Mouse (Mus musculus) mouse trophoblast stem cell (cell line): ENCODE measurements around the gene Rabl6.

Experiments used
- in situ Hi-C, 2 experiments: fragments of 300-500 bp; cut with MseI, MboI; formaldehyde crosslinking; loops; 2 replicates in 1 of 2; 3 replicates in 1 of 2; pipeline ENCODE4 v1.15.1; 2025

The Rabl6 gene

DNA sequence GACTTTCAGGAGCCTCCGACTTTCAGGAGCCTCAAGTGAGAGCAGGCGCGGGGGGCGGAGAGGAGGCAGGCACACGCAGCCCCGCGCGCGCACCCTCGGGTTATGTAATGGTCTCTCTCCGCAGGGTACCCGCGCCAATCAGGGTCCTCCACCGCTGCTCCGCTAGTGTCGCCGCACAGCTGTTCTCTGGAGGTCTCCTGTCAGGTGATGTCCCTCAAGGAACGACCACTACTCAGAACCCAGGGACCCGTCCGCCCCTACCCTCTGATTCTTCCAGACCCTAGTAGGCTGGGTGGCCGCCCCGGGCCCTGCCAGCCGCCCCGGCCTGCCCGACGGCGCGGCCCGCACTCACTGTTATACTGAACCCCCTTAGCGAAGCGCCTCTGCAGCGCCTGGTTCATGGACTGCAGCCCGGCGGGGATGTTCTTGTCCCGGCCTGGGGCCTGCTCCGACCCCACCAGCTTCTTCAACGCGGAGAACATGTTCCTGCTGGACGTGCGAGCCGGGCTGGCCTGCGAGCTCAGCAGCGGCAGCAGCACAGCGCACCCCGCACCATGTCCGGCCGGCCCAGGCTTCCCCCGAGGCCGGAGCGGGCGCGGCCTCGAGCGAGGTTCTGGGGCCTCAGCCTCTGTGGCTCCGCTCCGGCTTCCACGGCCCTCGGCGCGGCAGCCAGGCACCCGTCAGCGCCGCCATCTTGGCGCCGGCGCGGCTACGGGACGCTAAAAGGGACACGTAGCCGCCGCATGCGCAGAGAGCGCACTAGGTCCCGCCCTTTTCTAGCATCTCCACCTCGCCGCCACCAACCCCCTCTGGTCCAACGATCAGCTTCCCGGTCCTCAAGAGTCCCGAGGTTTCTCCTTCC lies at the start of gene Rabl6:
TSS of gene Rabl6 (minus strand) at position 761 of the 862 bp plus-strand sequence.
- in situ Hi-C loops = no loop called here

DNA sequence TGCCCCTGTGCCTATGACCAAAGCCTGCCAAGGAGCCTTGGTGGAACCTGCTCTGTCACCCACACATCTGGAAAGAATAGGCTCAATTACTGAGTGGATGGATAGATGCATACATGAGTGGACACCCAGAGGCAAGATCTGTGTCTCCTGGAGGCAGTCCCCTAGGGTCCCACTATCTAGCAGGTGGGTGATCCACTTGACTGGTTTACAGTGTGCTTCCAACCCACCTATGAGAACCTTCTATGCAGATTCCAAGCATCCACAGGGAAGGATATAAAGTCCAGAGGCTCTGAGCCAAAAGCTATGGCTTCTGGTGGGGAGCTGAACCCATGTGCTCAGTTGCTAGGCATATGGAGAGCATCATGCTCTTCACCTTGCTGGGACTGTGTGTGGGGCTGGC lies 49.3 kb upstream of the Rabl6 start, which contains the start of gene Lcn5:
TSS of gene Lcn5 (plus strand) at position 301 of the 400 bp plus-strand sequence.
- in situ Hi-C loops = no loop called here

DNA sequence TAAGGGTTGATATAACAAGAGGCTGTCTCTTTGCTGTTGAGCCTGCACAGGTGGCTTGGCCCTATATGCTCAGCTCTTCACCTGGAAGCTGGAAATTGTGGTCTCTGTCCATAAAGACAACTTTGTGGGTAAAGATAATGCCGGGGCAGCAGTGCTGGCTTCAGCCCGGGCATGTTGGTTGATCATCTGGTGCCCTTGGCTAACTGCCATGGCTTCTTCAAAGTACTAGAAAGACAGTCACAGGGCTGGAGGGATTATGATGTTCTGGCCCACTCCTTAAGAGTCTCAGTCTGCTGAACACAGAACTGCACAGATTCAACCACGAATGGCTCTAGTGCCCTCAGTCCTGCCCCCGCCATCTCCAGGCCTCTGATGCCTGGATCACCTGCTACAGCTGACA lies 48.9 kb upstream of the Rabl6 start:
- in situ Hi-C loops = no loop called here

DNA sequence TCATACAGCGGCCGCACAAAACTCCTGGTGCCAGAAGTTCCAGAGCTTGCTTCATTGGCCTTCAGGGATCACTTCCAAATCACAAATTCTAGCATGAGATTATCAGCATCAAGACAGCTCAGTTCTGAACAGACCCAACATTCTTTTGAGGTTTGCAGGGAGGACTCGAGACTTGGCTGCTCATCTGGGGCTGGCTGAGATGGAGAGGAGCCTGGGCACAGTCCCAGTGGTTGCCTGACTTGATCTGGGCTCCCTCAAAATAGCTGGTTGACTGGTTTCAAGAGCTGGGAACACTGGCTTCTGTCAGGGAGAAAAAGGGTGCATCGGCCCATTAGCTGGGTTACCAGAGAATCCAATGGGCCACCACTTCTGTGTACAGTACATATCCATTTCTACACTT lies 48.4 kb upstream of the Rabl6 start:
- in situ Hi-C loops = no loop called here

DNA sequence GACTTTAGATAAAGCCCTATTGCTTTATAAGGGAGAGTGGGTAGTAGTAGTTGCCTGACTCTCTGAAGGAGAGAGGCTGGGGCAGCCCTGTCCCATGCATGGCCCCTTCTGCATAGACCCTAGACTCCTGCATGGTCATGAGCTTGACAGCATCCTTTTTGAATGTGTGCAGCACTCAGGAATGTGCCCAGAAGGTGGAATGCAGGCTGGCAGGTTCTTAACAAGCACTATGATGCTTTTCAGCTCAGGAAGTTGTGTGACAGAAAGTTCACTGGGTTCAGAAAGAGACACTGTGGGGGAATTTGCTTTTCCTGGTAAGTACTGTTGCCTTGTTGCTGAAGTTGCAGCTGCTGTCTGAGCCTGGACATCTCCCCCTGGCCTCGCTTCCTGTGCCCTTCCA lies 46.2 kb upstream of the Rabl6 start:
- in situ Hi-C loops = no loop called here

DNA sequence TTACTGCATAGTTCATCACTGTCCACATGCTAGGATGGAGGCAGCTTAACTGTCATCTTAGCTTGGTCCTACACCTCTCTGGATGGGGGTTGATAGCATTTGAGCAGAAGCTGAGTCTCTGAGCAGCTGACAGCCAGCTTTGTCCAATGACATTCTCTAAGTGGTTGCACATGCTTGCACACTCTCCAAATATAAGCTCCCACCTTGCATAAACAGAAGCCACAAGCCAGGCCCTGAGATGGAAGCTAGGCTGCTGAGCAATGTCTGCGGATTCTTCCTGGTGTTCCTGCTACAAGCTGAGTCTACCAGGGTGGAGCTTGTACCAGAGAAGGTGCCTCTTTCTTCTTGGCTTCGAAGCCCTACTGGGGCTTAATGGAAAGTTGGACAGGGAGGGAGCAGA lies 44.6 kb upstream of the Rabl6 start, which contains the start of gene Lcn8:
TSS of gene Lcn8 (plus strand) at position 219 of the 400 bp plus-strand sequence.
- in situ Hi-C loops = no loop called here

DNA sequence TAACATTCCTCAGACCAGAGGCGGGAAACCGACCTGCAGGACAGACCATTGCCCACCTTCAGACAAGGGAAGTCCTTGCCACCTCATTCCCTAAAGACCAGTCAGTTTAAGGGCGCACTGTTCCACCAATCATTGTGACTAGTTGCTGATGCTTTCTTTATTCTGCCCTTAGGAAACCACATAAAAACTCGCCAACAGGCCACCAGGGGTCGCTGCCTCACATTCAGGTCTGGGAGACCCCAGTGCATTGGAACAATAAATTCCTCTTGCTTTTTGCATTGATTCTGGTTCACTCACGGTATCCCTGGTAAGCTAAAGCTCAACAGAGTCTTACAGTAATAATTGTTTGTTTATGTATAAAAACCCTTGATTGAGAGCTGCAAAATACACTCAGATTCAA lies 31.6 kb upstream of the Rabl6 start:
- in situ Hi-C loops = no loop called here

DNA sequence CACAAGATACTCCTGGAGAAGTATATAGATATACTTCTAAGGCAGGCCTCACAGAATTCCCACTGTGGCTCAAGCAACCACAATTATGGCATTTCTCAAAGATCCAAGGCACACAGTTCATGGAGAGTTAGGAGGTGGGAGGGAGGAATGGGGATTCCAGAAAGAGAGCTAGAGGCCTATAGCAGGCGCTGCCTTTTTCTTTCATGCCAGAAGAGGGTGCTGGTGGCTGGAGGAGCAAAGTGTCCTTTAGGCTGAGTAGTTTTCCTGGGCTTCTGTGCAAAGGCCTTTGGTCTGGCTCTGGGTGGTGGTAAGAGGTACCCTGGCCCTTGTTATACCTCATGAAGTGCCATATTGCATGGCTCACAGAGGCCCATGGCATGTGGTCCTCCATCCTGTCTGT lies 25.7 kb upstream of the Rabl6 start:
- in situ Hi-C loops = no loop called here

DNA sequence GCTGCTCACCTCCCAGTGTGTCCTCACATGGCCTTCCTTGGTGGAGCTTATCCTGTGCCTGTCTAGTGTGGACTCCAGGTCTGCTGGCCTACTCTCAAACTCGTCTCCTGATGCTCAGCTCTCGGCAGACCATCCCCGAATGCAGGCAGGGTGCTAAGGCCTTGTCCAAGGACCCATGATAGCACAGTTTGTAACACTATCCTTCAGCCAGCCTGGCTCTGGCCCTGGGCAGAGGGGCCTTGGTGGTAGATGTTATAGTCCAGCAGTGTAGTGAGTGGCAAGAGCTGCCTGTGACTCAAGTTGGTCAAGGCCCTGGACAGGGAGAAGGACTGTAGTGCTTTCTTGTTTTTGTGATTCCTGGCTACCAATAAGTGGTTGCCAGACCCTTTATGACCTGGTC lies 25.3 kb upstream of the Rabl6 start:
- in situ Hi-C loops = no loop called here

DNA sequence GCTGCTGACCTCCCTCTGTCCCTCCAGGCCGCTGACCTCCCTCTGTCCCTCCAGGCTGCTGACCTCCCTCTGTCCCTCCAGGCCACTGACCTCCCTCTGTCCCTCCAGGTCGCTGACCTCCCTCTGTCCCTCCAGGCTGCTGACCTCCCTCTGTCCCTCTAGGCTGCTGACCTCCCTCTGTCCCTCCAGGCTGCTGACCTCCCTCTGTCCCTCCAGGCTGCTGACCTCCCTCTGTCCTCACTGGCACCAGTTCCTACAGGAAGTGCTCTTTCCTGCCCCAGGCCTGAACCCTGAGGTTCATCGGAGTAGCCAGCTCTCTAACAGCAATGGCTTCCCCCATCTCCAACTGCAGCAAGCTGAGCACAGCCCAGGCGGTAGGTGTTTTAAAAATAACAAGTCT lies 20.4 kb upstream of the Rabl6 start:
- in situ Hi-C loops = no loop called here

DNA sequence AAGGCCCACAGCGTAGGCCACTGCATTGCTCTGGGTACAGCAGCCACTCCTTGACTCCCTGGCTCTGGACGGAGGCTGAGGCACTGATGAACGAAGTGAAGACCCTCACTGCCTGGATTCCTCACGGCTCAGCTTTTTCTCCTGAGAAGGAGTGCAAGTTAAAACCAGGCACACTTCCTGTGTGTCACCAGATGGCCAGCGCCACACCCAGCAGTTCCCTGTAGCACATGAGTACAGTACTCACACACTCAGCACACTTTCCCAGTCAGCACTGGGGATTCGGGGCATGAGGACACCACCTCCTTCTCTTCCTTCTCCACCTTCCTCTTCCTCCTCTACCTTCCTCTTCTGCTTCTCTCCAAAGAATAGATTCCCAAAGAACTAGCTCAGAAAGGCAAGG lies 19.5 kb upstream of the Rabl6 start, which contains the start of gene Fcna:
TSS of gene Fcna (minus strand) at position 220 of the 400 bp plus-strand sequence.
- in situ Hi-C loops = no loop called here

DNA sequence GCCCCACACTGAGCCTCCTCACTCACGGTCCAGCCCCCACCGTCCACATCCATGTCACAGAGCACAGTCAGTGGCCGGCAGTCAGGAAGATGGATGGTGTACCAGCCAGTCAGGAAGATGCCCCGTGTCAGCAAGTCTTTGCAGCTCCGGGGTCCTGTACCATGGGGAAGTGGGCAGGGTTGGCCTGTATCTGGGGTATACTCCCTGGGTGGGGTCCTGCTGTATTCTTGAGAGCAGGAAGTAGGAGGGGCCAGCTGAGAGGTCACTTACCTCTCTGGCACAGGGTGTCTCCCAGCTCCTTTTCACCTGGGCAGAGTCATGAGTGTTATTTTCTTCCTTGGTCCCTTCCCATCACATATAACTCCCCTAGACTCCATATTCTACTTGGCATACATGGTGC lies 17.7 kb upstream of the Rabl6 start:
- in situ Hi-C loops = no loop called here

DNA sequence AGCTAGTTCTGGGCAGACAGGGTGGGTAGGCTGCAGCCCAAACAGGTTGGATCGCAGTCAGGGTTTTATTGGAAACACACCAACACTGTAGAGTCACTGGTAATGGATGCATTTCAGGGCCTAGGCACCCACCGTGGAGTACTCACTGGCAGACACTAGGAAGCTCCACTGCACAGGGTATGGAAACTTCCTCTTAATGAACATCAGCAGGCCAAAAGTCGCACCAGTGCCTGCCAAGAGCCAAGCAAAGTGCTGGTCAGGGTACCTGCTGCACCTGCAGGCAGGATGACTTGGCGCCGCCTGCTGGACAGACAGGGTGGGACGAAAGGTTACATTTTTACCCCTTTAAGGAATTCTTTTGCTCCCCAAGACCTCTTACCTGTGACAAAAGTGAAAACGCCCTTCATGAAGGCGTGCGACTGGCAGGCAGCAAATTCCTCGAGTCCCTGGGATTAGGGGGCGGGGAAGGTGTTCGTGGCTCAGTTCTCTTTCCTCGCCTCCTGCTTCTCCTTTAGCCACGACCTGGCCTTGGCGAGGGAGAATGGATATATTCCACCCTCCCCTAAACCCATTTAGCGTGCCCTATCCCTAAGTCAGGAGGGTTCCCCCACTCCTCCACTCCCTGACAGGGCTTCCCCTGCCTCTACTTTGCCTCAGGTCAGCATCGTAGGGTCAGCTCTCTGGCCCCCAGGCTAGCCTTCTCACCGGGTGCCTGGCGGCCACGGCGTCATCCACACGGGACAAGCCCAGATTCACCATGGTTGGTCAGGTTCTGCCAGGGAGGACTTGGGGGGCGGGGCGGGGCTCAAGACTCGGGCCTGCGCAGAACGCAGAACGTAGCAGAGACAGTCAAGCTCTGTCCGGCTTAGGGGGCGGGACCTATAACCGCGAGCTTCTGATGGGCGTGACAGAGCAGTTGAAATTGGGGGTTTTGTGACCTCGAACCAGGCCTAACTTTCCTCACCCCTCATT lies 13.2 kb upstream of the Rabl6 start, which contains the start of gene Tmem141:
TSS of gene Tmem141 (minus strand) at position 777 of the 972 bp plus-strand sequence.
- in situ Hi-C loops = no loop called here

DNA sequence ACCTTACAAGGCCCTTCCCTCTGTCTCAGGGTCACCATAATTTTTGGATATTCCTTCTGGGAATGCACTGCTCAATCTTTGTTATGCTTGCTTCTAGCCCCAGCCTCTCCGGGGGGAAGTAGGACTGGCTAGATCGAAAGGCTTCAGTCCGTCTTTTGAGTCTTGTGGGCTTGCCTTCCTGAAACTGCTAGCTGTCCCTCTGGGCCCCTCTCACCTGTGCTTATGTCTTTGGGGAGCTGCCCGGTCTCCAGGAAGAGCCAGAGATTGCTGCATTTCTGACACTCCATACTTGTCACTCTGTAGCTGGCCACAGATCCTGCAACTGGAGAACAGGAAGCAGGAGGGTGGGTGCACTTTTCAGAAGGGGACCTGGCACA lies 12.5 kb upstream of the Rabl6 start:
- in situ Hi-C loops = no loop called here

DNA sequence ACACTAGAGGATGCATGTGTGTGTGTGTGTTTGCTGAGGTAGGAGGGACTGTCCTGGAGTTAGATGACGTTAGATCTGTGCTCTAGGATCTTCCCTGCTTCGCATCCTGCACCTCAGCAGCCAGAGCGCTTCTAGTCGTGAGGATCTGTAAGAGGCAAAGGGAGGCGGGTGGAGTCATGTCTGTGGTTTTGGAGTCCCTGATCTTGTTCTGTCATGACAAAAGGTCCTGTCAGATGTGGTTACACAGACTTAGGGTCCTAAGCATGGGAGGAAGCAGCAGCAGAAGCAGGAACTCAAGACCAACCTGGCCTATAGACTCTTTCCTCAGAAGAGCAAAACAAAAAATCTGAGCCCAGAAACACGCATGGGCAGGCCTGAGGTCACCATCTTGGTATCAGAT lies 12.1 kb upstream of the Rabl6 start:
- in situ Hi-C loops = no loop called here

DNA sequence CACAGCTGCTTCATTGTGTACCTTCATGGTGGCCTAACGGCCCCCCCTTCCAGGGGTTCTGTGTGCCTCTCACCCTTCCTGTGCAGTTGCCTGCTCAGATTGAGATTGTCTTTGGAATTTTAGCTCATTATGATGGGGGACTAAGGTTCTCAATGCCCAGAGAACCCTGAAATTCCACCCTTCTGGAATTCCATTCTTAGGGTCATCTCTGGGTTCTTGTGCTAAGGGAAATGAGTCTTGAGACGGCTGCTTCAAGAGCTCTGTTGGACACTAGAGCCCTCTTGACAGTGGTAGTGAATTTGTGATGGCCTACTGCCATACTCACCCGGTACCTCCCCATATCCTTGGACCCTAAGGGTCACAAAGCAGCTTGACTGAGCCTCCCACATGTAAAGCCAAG lies 9.3 kb upstream of the Rabl6 start, which contains the start of gene Ccdc183:
TSS of gene Ccdc183 (minus strand) at position 101 of the 400 bp plus-strand sequence.
- in situ Hi-C loops = no loop called here

DNA sequence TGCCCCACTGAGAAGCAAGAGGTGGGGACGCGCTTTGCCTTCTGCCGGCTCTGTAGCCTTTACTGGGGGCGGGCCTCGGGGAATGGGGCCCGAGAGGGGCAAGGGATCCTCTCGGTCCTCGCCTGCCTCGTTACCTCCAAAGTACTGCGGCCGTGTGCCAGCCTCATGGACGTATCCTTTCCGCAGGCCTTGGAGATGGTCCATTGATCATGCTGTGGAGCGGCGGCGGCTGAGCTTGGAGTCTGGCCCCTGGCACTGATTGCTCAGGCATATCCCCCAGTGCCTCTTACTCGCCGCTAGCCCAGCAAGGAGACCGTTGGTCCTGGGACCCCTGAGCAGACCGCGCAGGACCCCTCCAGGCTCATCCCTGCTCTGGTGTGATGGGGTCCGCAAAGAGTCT lies 8.1 kb upstream of the Rabl6 start:
- in situ Hi-C loops = no loop called here

DNA sequence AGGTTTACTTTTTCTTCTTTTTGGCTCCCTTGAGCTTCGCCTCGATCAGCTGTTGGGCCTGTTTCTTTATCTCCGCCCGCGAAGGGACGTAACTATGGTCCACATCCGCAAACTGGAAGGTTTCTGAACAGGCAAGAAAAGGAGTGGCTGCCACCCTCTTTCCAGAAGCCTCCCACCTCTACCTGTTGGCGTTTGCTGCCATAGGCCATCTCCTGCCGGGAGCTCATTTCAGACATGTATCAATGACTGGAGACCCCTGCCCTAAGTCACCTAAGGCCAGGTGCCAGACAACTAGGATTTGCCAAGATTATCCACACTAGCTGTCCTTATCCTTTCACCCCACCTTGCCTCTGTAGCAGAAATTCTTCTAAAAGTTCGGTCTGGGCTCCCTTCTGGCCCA lies 350 bp upstream of the Rabl6 start:
- in situ Hi-C loops = no loop called here

DNA sequence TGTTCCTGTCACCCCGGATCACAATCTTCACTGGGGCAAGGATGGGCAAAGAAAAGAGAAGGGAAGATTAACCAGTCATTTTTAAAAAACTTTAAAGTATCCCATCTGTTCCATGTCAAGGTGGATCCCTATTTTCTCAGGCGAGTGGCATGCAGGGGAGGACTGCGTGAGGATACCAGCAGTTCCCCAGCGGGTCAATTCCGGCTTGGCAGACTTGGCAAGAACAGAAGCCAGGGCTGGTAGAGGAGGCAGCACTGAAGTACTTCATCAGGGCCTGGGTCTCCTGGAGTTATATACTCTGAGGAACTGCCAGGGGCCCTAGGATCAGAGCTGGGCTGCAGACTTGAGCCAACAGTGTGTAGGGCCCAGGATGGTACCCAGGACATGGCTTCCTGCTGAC lies 5.8 kb downstream of the Rabl6 start:
- in situ Hi-C loops = no loop called here

DNA sequence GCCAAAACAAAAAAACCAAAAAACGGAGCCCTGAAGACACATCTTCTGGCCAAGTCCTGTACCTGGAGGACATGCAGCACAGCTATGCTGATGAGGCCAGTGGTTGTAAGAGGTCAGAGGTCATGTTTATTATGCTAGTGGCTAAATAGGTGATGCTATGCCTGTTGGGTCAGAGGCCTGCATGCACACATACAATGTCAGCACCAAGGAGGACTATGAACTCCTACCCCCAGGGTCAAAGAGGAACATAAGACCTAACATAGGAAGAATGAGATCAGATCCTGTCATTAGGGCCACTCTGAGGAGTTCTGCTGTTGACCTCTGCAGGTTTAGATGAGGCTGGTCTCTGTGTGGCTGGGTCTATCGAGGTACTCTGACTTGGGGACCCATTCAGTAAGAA lies 8.3 kb downstream of the Rabl6 start:
- in situ Hi-C loops = no loop called here

DNA sequence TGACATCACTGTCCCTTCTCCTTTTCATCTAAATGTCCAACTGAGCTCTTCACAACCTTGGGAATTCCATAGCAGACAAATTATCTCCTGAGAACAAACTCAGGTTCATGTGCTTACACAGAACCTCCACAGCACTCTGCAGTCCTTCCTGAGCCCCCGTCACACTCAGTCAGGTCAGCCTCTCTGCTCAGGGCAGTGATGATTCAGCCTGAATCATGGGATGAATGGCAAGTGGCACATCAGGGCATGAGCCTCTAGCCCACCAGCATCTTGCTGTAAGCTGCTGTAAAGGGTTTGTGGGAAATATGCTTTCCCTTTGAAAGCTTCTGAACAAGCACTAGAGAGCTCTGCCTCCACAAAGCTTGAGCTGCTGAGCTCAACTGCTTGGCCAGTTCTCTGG lies 9.6 kb downstream of the Rabl6 start:
- in situ Hi-C loops = no loop called here
